Mouse (Mus musculus) cerebellum, adult 2 months (tissue): ENCODE measurements at regions not wholly inside any gene's neighbourhood (a gene's known extent, or its start where the extent isn't known, plus 50 kb on each side); places are given as distances from the start of the nearest gene placed in this dataset.

Experiments used
- DNase-seq, 2 experiments: peaks; one replicate each; pipeline ENCODE4 v3.0.0; 2021
- H3K27ac ChIP-seq: fragments of 200-500 bp; 2 replicates; pipeline ENCODE4 v1.5.1; 2012; ENCODE audit warnings: low read length, control low read depth, inconsistent platforms; ENCODE audit not compliant: insufficient read depth
- H3K27me3 ChIP-seq: fragments of 200-500 bp; 2 replicates; pipeline ENCODE4 v1.6.1; 2012; ENCODE audit warnings: inconsistent platforms, mild to moderate bottlenecking, low read length, moderate library complexity; ENCODE audit not compliant: control insufficient read depth, insufficient read depth
- H3K4me1 ChIP-seq: fragments of 200-500 bp; 2 replicates; pipeline ENCODE4 v1.6.1; 2011; ENCODE audit warnings: low read length; ENCODE audit not compliant: control insufficient read depth, insufficient read depth
- H3K4me3 ChIP-seq: fragments of 200-500 bp; replicated peaks from 2 replicates; pipeline ENCODE3; 2011; ENCODE audit warnings: mild to moderate bottlenecking, low read depth, low read length, control low read depth; ENCODE audit not compliant: insufficient read depth
- CTCF ChIP-seq: fragments of 200-500 bp; IDR thresholded peaks from 2 replicates; pipeline ENCODE4 v1.5.1; 2011; ENCODE audit warnings: low read depth, mild to moderate bottlenecking, control low read depth, low read length, moderate library complexity, borderline replicate concordance; ENCODE audit not compliant: insufficient read depth
- POLR2A ChIP-seq: fragments of 200-500 bp; IDR thresholded peaks from 2 replicates; pipeline ENCODE4 v1.6.1; 2011; ENCODE audit warnings: low read length, control low read depth, borderline replicate concordance; ENCODE audit not compliant: insufficient read depth
- WGBS: fragments of 180-500 bp; shearing (Covaris S2); methylation state at CpG from one replicate; pipeline ENCODE4 v1.1.7; 2018; 5-methylcytosine and 5-hydroxymethylcytosine counted together

DNA sequence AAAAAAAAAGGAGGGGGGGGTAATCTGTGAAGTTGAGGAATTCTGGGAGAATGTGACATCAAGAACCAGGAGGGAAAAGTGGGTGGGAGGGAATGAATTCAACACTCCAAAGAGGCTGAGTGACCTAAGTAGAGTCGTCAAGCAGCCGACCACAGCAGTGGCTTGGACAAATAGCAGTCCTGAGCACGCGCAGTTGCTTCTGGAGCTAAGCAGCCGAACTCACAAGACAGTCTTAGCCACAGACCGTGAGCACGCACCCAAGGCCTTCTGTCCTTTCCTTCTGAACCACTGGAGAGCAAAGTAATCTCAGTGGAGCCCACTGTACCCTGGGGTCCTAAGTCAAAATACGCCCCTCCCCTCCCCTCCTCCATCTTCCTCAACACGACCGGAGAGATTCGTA lies 141.1 kb downstream of the Drd1 start:
- H3K27ac ChIP-seq: no peak overlapping the region
- no peaks in the 10 kb centered on the region; the same call in 1 of the 2 replicates for H3K27me3 ChIP-seq
- no peaks in the 10 kb centered on the region for H3K4me1 ChIP-seq
- TF ChIP-seq CTCF (no peak), POLR2A (no peak)
- WGBS: 85% methylated on average over 11 of the region's 11 CpGs
- DNase-seq: no peak
- no peak overlapping the region for H3K4me3 ChIP-seq

DNA sequence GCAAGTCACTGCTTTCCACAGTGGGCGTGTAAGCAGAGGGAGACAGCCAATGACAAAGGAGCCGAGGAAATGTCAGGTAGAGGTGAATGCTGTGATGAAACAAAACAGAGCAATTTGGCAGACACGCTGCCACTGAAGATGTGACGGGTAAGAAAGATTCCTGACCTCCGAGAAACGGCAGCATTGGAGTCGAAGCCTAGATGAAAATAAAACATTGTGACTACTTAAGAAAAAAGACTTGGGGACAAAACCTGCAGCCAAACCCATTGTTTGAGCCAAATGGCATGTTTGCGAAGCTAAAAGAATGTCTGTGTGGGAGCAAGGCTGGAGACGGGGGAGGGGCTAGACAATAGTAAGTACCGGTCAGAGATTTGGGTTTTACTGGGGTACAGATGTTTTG lies 142.0 kb downstream of the Drd1 start:
- DNase-seq: no peak
- no peaks in the 10 kb centered on the region; the same call in 1 of the 2 replicates for H3K27me3 ChIP-seq
- TF ChIP-seq POLR2A: no peak
- WGBS: 79% methylated on average over 10 of the region's 10 CpGs
- no peaks in the 10 kb centered on the region for H3K4me1 ChIP-seq
- no peak overlapping the region for H3K4me3 ChIP-seq
- H3K27ac ChIP-seq: no peak overlapping the region

- no peak overlapping the region for H3K27ac ChIP-seq
- H3K27me3 ChIP-seq: no peaks in the 10 kb centered on the region
- no peak overlapping the region for H3K4me3 ChIP-seq
- H3K4me1 ChIP-seq: no peaks in the 10 kb centered on the region
- 82% methylated on average over 3 of the region's 3 CpGs for WGBS
- DNase-seq: no peak
- no peak for TF ChIP-seq CTCF
- no peak for TF ChIP-seq POLR2A
Observed at GRCm38 (mm10) chr13:53911846-53912245, 143.7 kb downstream of the Drd1 start.

DNA sequence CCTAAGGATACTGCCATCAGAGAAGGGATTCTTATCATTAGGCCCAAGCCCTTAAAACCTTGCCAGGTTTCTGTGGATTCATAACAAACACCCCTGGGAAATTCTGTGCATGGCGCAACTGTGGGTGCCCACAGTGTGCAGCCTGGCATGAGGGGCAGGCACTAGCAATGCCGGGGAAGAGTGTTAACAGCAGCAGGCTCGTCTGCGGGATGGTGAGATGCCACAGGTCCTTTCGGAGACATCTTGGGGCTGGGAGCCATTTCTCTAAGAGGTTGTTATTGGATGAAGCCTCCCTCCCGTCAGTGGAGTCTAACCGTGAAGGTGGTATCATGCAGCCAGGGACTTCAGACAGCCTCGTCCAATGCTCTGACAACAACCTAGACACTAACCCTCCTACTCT lies 144.2 kb downstream of the Drd1 start:
- no peak overlapping the region for H3K4me3 ChIP-seq
- no peaks in the 10 kb centered on the region for H3K27me3 ChIP-seq
- no peaks in the 10 kb centered on the region for H3K4me1 ChIP-seq
- TF ChIP-seq CTCF (no peak), POLR2A (no peak)
- DNase-seq: no peak
- no peak overlapping the region for H3K27ac ChIP-seq
- WGBS: 77% methylated on average over 8 of the region's 8 CpGs

GRCm38 (mm10) chr13:53910251-53910650 lies 145.3 kb downstream of the Drd1 start:
- Histone ChIP-seq H3K4me3 (no peak overlapping the region), H3K4me1 (no peaks in the 10 kb centered on the region), H3K27me3 (no peaks in the 10 kb centered on the region), H3K27ac (no peak overlapping the region)
- TF ChIP-seq POLR2A (no peak), CTCF (no peak)
- DNase-seq: no peak
- WGBS: 83% methylated on average over 4 of the region's 4 CpGs

DNA sequence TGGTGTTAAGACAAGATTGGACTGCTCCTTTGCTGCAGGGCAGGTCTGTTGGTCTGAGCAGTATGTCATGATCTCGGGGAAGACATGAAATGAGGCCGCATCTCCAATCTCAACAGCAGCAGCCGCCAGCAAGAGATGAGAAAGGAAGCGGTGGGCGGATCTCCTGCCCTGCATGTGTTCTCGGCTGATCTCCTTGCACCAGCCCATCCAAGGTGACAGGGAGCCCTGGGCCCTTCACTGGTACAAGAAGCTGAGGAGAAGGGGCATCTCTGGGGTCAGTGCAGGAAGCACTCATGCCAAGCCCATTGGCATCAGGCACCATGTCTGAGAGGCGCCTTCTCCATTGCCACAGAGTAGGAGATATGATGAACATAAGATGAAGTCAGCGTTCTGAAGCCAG lies 151.0 kb downstream of the Drd1 start:
- TF ChIP-seq POLR2A: no peak
- TF ChIP-seq CTCF: no peak
- no peaks in the 10 kb centered on the region for H3K4me1 ChIP-seq
- no peak for DNase-seq
- no peak overlapping the region for H3K4me3 ChIP-seq
- no peaks in the 10 kb centered on the region for H3K27me3 ChIP-seq
- WGBS: 80% methylated on average over 8 of the region's 8 CpGs
- no peak overlapping the region for H3K27ac ChIP-seq

GRCm38 (mm10) chr13:53903626-53904025 lies 151.9 kb downstream of the Drd1 start:
- TF ChIP-seq POLR2A (no peak), CTCF (no peak)
- 42% methylated on average over 7 of the region's 7 CpGs for WGBS
- Histone ChIP-seq H3K4me3 (no peak overlapping the region), H3K27ac (no peak overlapping the region), H3K4me1 (no peaks in the 10 kb centered on the region), H3K27me3 (no peaks in the 10 kb centered on the region)
- DNase-seq: no peak

DNA sequence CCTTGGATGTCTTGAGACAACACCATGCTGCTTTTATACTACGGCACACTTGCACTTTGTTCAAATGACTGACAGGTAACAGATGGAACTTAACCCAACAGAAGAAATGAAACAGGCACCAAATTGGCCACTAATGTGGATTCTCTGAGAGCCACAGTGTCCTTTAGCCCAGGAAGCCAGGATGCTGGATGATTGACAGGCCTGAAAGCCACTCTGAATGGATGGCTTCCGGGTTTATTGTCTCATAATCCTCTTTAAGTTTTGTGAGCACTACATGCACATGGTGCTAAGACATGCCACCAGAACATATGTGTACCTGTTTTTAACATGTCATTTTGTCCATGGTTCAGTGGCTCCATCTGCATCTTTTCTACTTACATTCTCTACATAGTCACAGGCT lies 152.7 kb downstream of the Drd1 start:
- no peaks in the 10 kb centered on the region for H3K27me3 ChIP-seq
- H3K27ac ChIP-seq: no peak overlapping the region
- no peaks in the 10 kb centered on the region for H3K4me1 ChIP-seq
- DNase-seq: no peak
- 76% methylated on average over 2 of the region's 2 CpGs for WGBS
- TF ChIP-seq CTCF: no peak
- no peak for TF ChIP-seq POLR2A
- H3K4me3 ChIP-seq: no peak overlapping the region

DNA sequence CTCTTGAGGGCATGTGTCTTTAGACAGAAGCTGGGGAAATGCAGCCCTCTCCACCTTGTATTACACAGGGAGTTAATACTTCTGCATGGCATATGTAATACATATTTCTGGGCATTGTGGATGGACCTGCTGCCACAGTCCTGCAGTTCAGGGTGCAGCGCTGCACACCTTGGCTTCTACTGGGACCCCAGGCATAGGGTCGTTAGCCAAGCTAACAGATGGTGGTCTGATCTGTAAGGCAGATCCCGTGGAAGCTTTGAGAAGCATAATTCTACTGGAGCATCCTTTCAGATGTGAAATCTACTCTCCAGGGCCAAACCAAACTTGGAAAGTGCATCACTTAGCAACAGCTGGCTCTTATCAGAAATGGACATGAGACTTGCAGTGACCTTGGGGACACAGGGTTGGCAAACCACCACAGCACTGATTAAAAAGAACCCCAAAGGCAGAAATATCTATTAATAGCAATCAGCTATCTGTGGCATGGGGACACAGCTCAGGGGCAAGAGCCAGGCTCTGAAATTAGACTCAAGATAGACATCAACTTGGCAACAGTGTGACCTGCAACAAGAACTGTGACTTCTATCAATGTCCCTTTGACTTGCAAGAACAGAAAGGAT lies 155.0 kb downstream of the Drd1 start:
- TF ChIP-seq POLR2A (no peak), CTCF (no peak)
- no peak for DNase-seq
- Histone ChIP-seq H3K4me3 (no peak overlapping the region), H3K27me3 (no peaks in the 10 kb centered on the region), H3K4me1 (no peaks in the 10 kb centered on the region), H3K27ac (no peak overlapping the region)
- WGBS: 13% methylated on average over 3 of the region's 3 CpGs
